Mouse (Mus musculus) macrophage (primary cell): ENCODE results near the gene Tspyl1. TPM values are rescaled to one million over a fixed set of nuclear protein-coding genes. Genes with fewer than 3 reads are reported as not detected.
"Not testable (repeated sequence)": the region's sequence is repeated elsewhere in the genome, so short reads cannot be mapped to it uniquely, and the experiment has no call there.

ENCODE experiments used
- H3K27ac ChIP-seq: fragments of 350-480 bp; formaldehyde crosslinking; 2 replicates; pipeline ENCODE4 v1.9.0; 2021
- H3K36me3 ChIP-seq: fragments of 350-480 bp; formaldehyde crosslinking; 2 replicates; pipeline ENCODE4 v1.9.0; 2021; ENCODE audit errors: inconsistent target
- H3K4me3 ChIP-seq: fragments of 350-480 bp; formaldehyde crosslinking; 2 replicates; pipeline ENCODE4 v1.9.0; 2021; ENCODE audit errors: inconsistent target
- H3K79me2 ChIP-seq: fragments of 350-480 bp; formaldehyde crosslinking; 2 replicates; pipeline ENCODE4 v1.9.0; 2021; ENCODE audit errors: inconsistent target
- WGBS: methylation state at CpG from one replicate; pipeline ENCODE4 v1.1.7; 2026; ENCODE audit warnings: inconsistent platforms; ENCODE audit not compliant: missing documents; 5-methylcytosine and 5-hydroxymethylcytosine counted together
- polyA plus RNA-seq: library from polyadenylated mRNA; stranded (reverse); fragments of 250-400 nt; gene quantifications from 3 replicates; pipeline ENCODE4 v1.2.4, GENCODE M21; 2018; ENCODE audit warnings: inconsistent platforms
- total RNA-seq, 78 experiments: library from RNA; depleted of rRNA; stranded (reverse); fragments of 250-400 nt; gene quantifications; 1 replicate in 9 of 78; 2 replicates in 24 of 78; 3 replicates in 43 of 78; 4 replicates in 2 of 78; pipeline ENCODE4 v1.2.4; 2018; ENCODE audit warnings: inconsistent platforms in 56 of 78

Gene Tspyl1
- total RNA-seq (2018; cell fraction: chromatin; rRNA removed): 10 to 100 TPM; 10.7 to 45.7 (median 26.9) TPM
- total RNA-seq (2018; cell fraction: cytosol; rRNA removed): 10 to 100 TPM; 57.1 to 78.8 (median 66.3) TPM
- 100 to 1,000 TPM in 1 of 26 experiments, 10 to 100 TPM in 25; 31.5 to 102 (median 64.7) TPM for total RNA-seq (2018; cell fraction: nucleus; rRNA removed)
- 38.3 to 64.8 TPM (median 43.1 TPM) in 3 replicates for polyA plus RNA-seq

DNA sequence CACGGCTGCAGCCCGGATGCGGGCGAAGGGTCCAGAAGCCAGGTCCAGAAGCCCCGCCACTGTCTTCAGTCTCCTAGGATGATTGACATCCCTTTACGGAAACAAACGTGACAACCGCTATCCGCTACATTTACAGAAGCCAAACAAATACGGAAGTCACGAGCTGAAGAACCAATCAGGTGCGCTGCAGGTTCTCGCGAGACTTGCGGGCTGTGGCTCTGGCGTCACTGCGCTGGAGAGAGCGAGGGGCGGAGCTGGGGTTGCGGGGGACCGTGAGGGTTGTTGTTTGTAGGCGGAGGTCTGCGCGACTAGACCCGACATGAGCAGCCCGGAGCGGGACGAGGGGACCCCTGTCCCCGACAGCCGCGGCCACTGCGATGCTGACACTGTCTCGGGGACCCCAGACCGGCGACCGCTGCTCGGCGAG, at the start of gene Tspyl1:
Tspyl1 (plus strand) TSS at position 229 of the 427 bp plus-strand sequence.
- Histone ChIP-seq H3K4me3 (peak within 1 kb of the TSS; percentile 86), H3K79me2 (peaks cover 50% of the 10 kb centered on the region), H3K36me3 (0 out of 2 replicates have a peak, but pooled peaks cover 6% of the 10 kb centered on the region), H3K27ac (peak within 1 kb of the TSS; percentile 45)
- under 1% methylated on average over 29 of the region's 38 CpGs for WGBS

DNA sequence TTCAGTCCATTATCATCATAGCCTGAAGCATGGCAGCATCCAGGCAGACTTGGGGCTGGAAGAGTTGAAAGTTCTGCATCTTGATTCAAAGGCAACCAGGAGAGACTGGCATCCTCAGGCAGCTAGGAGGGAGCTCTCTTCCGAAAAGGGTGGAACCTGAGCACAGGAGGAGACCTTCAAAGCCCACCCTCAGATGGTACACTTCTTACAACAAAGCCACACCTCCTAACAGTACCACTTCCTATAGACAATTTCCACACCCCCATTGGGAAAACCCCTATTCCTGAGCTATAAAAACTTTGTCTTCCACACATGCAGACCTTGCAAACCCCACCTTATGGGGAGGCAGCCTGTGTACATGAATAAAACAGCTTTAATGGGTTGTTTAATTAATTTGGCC, 48.6 kb upstream of the Tspyl1 start:
- WGBS: 100% methylated on average over 1 of the region's 1 CpGs
- H3K36me3 ChIP-seq: no peaks in the 10 kb centered on the region
- H3K27ac ChIP-seq: no peak overlapping the region

GRCm38 (mm10) chr10:34233931-34234745, 47.9 kb upstream of the Tspyl1 start:
- no peak overlapping the region for H3K27ac ChIP-seq

More for the DNA sequence above, 48.6 kb upstream of the Tspyl1 start:
- Histone ChIP-seq H3K79me2 (no peaks in the 10 kb centered on the region), H3K4me3 (no peak overlapping the region)

GRCm38 (mm10) chr10:34235384-34235783, 46.6 kb upstream of the Tspyl1 start:
- H3K4me3 ChIP-seq: peak overlapping the region; percentile 3; the same call in 1 of the 2 replicates
- H3K36me3 ChIP-seq: no peaks in the 10 kb centered on the region
- 4% methylated on average over 3 of the region's 3 CpGs for WGBS
- peak overlapping the region; percentile 47 for H3K27ac ChIP-seq
- H3K79me2 ChIP-seq: no peaks in the 10 kb centered on the region

More at GRCm38 (mm10) chr10:34233931-34234745, 47.9 kb upstream of the Tspyl1 start:
- 45% methylated on average over 2 of the region's 2 CpGs for WGBS
- no peak overlapping the region for H3K4me3 ChIP-seq
- no peaks in the 10 kb centered on the region for H3K36me3 ChIP-seq
- no peaks in the 10 kb centered on the region for H3K79me2 ChIP-seq

DNA sequence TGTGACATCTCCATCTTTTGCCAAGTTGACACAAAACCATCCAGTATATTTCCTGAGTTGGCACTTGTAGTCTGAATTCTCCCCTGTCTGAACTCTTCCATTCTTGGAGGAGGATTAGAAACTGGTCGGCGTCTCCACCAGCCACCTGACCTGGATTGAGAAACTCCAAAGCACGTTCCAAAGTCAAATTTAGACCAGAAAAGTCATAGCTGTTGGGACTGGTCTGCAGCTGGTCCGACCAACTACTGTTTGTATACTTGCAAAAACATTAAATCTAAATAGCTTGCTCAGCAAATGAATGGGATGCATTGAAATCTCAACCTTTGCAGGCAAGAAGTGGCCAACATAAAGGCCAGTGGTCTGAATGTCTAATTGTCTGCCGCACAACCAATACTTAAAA, 45.4 kb upstream of the Tspyl1 start:
- H3K27ac ChIP-seq: no peak overlapping the region
- no peaks in the 10 kb centered on the region for H3K79me2 ChIP-seq
- H3K36me3 ChIP-seq: no peaks in the 10 kb centered on the region
- H3K4me3 ChIP-seq: no peak overlapping the region
- WGBS: 64% methylated on average over 5 of the region's 5 CpGs

GRCm38 (mm10) chr10:34238536-34238935, 43.5 kb upstream of the Tspyl1 start:
- H3K36me3 ChIP-seq: no peaks in the 10 kb centered on the region
- WGBS: 83% methylated on average over 4 of the region's 4 CpGs

DNA sequence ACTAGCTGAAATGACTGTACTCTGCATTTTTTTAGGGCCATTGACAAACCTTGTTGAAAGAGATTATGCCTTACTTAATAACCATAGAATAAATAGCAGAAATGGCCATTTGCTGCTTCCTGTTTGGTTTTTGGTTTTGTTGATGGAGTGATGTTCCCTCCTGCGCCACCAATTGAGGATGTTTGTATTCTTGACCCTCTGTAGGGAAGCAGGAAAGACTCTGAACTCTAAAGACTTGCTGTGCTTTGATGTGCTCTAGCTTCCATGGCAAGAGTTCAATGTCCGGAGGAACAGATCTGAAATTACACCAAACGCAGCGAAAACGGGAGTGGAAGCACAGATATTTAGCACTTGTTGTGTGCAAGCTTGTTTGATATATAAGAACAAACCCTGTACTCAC, 37.2 kb upstream of the Tspyl1 start:
- Histone ChIP-seq H3K4me3 (no peak overlapping the region), H3K27ac (peak overlapping the region; percentile 44), H3K79me2 (no peaks in the 10 kb centered on the region), H3K36me3 (no peaks in the 10 kb centered on the region)
- 71% methylated on average over 5 of the region's 5 CpGs for WGBS

More at GRCm38 (mm10) chr10:34238536-34238935, 43.5 kb upstream of the Tspyl1 start:
- Histone ChIP-seq H3K27ac (no peak overlapping the region), H3K4me3 (no peak overlapping the region), H3K79me2 (no peaks in the 10 kb centered on the region)

- H3K36me3 ChIP-seq: no peaks in the 10 kb centered on the region
- peak overlapping the region; percentile 25; the same call in 1 of the 2 replicates for H3K27ac ChIP-seq
- H3K79me2 ChIP-seq: no peaks in the 10 kb centered on the region
- H3K4me3 ChIP-seq: no peak overlapping the region
- WGBS: 49% methylated on average over 2 of the region's 2 CpGs
Observed at GRCm38 (mm10) chr10:34246106-34246505, 35.9 kb upstream of the Tspyl1 start.

DNA sequence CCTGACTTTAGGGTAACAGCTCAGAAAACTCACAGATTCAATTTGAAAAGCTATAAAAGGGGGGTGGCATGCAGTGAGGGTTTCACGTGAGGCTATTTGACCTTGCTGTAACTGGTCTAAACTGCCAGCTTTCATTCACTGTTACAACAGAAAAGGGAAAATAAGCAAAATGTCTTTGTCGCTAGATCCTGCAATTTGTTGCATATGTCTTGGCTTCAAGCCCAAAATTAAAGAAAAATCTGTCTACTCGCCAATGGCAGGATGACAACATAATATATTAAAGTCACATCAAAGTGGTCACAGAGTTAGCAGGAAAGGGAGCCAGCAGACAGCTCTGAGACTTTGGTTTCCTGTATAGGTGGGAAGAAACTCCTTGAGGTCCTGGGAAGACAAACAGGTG, 34.2 kb upstream of the Tspyl1 start:
- Histone ChIP-seq H3K4me3 (no peak overlapping the region), H3K36me3 (no peaks in the 10 kb centered on the region), H3K27ac (peak overlapping the region; percentile 8; the same call in 1 of the 2 replicates), H3K79me2 (no peaks in the 10 kb centered on the region)
- 38% methylated on average over 3 of the region's 3 CpGs for WGBS

- no peaks in the 10 kb centered on the region for H3K79me2 ChIP-seq
- 0% methylated on average over 2 of the region's 2 CpGs for WGBS
- no peaks in the 10 kb centered on the region for H3K36me3 ChIP-seq
- no peak overlapping the region for H3K4me3 ChIP-seq
- H3K27ac ChIP-seq: peak overlapping the region; percentile 82
Observed at GRCm38 (mm10) chr10:34249594-34249993, 32.4 kb upstream of the Tspyl1 start.

GRCm38 (mm10) chr10:34252833-34253232, 29.2 kb upstream of the Tspyl1 start:
- H3K4me3 ChIP-seq, H3K79me2 ChIP-seq, H3K27ac ChIP-seq, H3K36me3 ChIP-seq: not testable (repeated sequence)
- WGBS: 99% methylated on average over 7 of the region's 9 CpGs

GRCm38 (mm10) chr10:34265106-34265505, 16.9 kb upstream of the Tspyl1 start:
- Histone ChIP-seq H3K27ac (no peak overlapping the region), H3K79me2 (no peaks in the 10 kb centered on the region), H3K4me3 (no peak overlapping the region), H3K36me3 (no peaks in the 10 kb centered on the region)
- WGBS: 93% methylated on average over 4 of the region's 4 CpGs

DNA sequence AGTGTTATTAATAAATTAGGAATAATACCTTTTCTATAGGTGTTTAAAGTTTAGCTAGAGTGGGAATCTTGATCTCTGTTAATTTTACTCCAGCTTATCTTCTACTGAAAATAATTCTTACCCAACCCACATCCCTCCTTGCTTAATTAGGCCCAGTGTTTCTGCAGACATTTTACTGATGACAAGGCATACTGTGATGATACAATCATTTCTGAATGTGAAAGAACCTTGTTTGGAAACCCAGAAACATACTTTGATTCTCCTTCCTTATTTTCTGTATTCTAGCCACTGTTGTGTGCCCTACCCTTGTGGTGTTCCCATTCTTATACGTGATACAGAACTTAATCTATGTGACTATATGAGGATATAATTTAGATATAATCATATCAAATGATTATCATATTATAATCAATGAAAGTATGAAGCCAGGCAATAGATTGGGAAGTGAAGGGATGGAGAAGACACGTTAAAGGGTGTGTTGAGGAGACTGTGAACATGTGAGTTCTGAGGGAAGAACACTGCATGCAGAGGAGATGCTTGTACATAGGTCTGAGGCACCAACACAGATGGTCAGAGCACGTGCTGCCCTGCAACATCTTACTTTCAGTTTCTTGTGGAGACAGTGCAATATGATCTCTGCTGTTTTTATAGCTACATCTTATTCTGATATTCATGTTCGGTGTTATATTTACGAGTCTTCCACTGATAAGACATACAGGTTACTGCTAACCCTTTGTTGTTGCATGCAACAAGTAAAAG, 14.5 kb upstream of the Tspyl1 start:
- H3K79me2 ChIP-seq: no peaks in the 10 kb centered on the region
- no peak overlapping the region for H3K27ac ChIP-seq
- H3K36me3 ChIP-seq: no peaks in the 10 kb centered on the region
- H3K4me3 ChIP-seq: no peak overlapping the region
- WGBS: 65% methylated on average over 5 of the region's 5 CpGs

- no peaks in the 10 kb centered on the region for H3K36me3 ChIP-seq
- WGBS: 94% methylated on average over 7 of the region's 7 CpGs
- no peak overlapping the region for H3K4me3 ChIP-seq
- H3K79me2 ChIP-seq: no peaks in the 10 kb centered on the region
- no peak overlapping the region for H3K27ac ChIP-seq
Observed at GRCm38 (mm10) chr10:34271681-34272080, 10.3 kb upstream of the Tspyl1 start.
